Mouse (Mus musculus): ENCODE data around the gene Lrrc20. TPM values are rescaled to one million over a fixed set of nuclear protein-coding genes. Genes with fewer than 3 reads are reported as not detected.

Lrrc20 gene
- polyA plus RNA-seq, 1 experiment: 7.4 TPM

GRCm38 (mm10) chr10:61533285-61533684, 57.7 kb downstream of the Lrrc20 start:
- peaks cover 22% of the 10 kb centered on the region for H3K4me1 ChIP-seq (ENCODE audit: control insufficient read depth, insufficient read depth, insufficient read length, low read length)
- no peak overlapping the region for H3K4me3 ChIP-seq (ENCODE audit: low read depth, low read length)
- H3K27ac ChIP-seq (ENCODE audit: insufficient read depth, low read depth, low read length): no peak overlapping the region
- no peaks in the 10 kb centered on the region for H3K36me3 ChIP-seq (ENCODE audit: control insufficient read depth, insufficient read depth, low read length)
- TF ChIP-seq POLR2A (IDR thresholded peaks at IDR 0.05; ENCODE audit: low read depth, low read length) (no peak), CTCF (IDR thresholded peaks at IDR 0.05; ENCODE audit: extremely low read depth, insufficient read length, insufficient replicate concordance, low read depth, low read length) (no peak)
- no peaks in the 10 kb centered on the region for H3K27me3 ChIP-seq (ENCODE audit: control insufficient read depth, insufficient read depth, low read length)
- 96% methylated on average over 7 of the region's 7 CpGs for WGBS

GRCm38 (mm10) chr10:61534371-61535101, 58.9 kb downstream of the Lrrc20 start:
- no peak overlapping the region for H3K27ac ChIP-seq (ENCODE audit: insufficient read depth, low read depth, low read length)
- H3K27me3 ChIP-seq (ENCODE audit: control insufficient read depth, insufficient read depth, low read length): no peaks in the 10 kb centered on the region
- no peaks in the 10 kb centered on the region for H3K36me3 ChIP-seq (ENCODE audit: control insufficient read depth, insufficient read depth, low read length)
- WGBS: 41% methylated on average over 3 of the region's 3 CpGs
- no peak overlapping the region for H3K4me3 ChIP-seq (ENCODE audit: low read depth, low read length)
- TF ChIP-seq CTCF (IDR thresholded peaks at IDR 0.05; ENCODE audit: extremely low read depth, insufficient read length, insufficient replicate concordance, low read depth, low read length): no peak
- no peak for TF ChIP-seq POLR2A (IDR thresholded peaks at IDR 0.05; ENCODE audit: low read depth, low read length)
- peaks cover 22% of the 10 kb centered on the region for H3K4me1 ChIP-seq (ENCODE audit: control insufficient read depth, insufficient read depth, insufficient read length, low read length)

- Histone ChIP-seq H3K27me3 (ENCODE audit: control insufficient read depth, insufficient read depth, low read length) (no peaks in the 10 kb centered on the region), H3K27ac (ENCODE audit: insufficient read depth, low read depth, low read length) (peak overlapping the region; percentile 26; the same call in 1 of the 2 replicates)
These were observed 59.8 kb downstream of the Lrrc20 start for GRCm38 (mm10) chr10:61535441-61535840.

GRCm38 (mm10) chr10:61536130-61537035, 60.8 kb downstream of the Lrrc20 start:
- H3K36me3 ChIP-seq (ENCODE audit: control insufficient read depth, insufficient read depth, low read length): no peaks in the 10 kb centered on the region
- WGBS: 5% methylated on average over 20 of the region's 20 CpGs
- TF ChIP-seq POLR2A (IDR thresholded peaks at IDR 0.05; ENCODE audit: low read depth, low read length) (no peak), CTCF (IDR thresholded peaks at IDR 0.05; ENCODE audit: extremely low read depth, insufficient read length, insufficient replicate concordance, low read depth, low read length) (no peak)
- H3K27ac ChIP-seq (ENCODE audit: insufficient read depth, low read depth, low read length): peak overlapping the region; percentile 23
- no peaks in the 10 kb centered on the region for H3K27me3 ChIP-seq (ENCODE audit: control insufficient read depth, insufficient read depth, low read length)
- H3K4me3 ChIP-seq (ENCODE audit: low read depth, low read length): peak overlapping the region; percentile 14; the same call in 1 of the 2 replicates
- H3K4me1 ChIP-seq (ENCODE audit: control insufficient read depth, insufficient read depth, insufficient read length, low read length): peaks cover 22% of the 10 kb centered on the region

More at GRCm38 (mm10) chr10:61535441-61535840, 59.8 kb downstream of the Lrrc20 start:
- no peak overlapping the region for H3K4me3 ChIP-seq (ENCODE audit: low read depth, low read length)
- 89% methylated on average over 4 of the region's 4 CpGs for WGBS
- peaks cover 22% of the 10 kb centered on the region for H3K4me1 ChIP-seq (ENCODE audit: control insufficient read depth, insufficient read depth, insufficient read length, low read length)
- TF ChIP-seq POLR2A (IDR thresholded peaks at IDR 0.05; ENCODE audit: low read depth, low read length) (no peak), CTCF (IDR thresholded peaks at IDR 0.05; ENCODE audit: extremely low read depth, insufficient read length, insufficient replicate concordance, low read depth, low read length) (no peak)
- H3K36me3 ChIP-seq (ENCODE audit: control insufficient read depth, insufficient read depth, low read length): no peaks in the 10 kb centered on the region

- H3K27ac ChIP-seq (ENCODE audit: insufficient read depth, low read depth, low read length): no peak overlapping the region
- TF ChIP-seq POLR2A (IDR thresholded peaks at IDR 0.05; ENCODE audit: low read depth, low read length): no peak
- TF ChIP-seq CTCF (IDR thresholded peaks at IDR 0.05; ENCODE audit: extremely low read depth, insufficient read length, insufficient replicate concordance, low read depth, low read length): no peak
These were observed 61.4 kb downstream of the Lrrc20 start for GRCm38 (mm10) chr10:61537036-61537380.

GRCm38 (mm10) chr10:61538446-61538845, 62.8 kb downstream of the Lrrc20 start:
- H3K4me3 ChIP-seq (ENCODE audit: low read depth, low read length): no peak overlapping the region
- peaks cover 22% of the 10 kb centered on the region for H3K4me1 ChIP-seq (ENCODE audit: control insufficient read depth, insufficient read depth, insufficient read length, low read length)
- H3K27me3 ChIP-seq (ENCODE audit: control insufficient read depth, insufficient read depth, low read length): no peaks in the 10 kb centered on the region
- TF ChIP-seq CTCF (IDR thresholded peaks at IDR 0.05; ENCODE audit: extremely low read depth, insufficient read length, insufficient replicate concordance, low read depth, low read length): no peak
- no peak for TF ChIP-seq POLR2A (IDR thresholded peaks at IDR 0.05; ENCODE audit: low read depth, low read length)
- WGBS: 72% methylated on average over 4 of the region's 4 CpGs
- no peaks in the 10 kb centered on the region for H3K36me3 ChIP-seq (ENCODE audit: control insufficient read depth, insufficient read depth, low read length)
- H3K27ac ChIP-seq (ENCODE audit: insufficient read depth, low read depth, low read length): no peak overlapping the region

More at GRCm38 (mm10) chr10:61537036-61537380, 61.4 kb downstream of the Lrrc20 start:
- Histone ChIP-seq H3K4me1 (ENCODE audit: control insufficient read depth, insufficient read depth, insufficient read length, low read length) (peaks cover 22% of the 10 kb centered on the region), H3K4me3 (ENCODE audit: low read depth, low read length) (no peak overlapping the region), H3K36me3 (ENCODE audit: control insufficient read depth, insufficient read depth, low read length) (no peaks in the 10 kb centered on the region), H3K27me3 (ENCODE audit: control insufficient read depth, insufficient read depth, low read length) (no peaks in the 10 kb centered on the region)
- WGBS: 62% methylated on average over 5 of the region's 5 CpGs

All from small intestine, adult 2 months (tissue).